Mouse (Mus musculus) testis, adult 2 months (tissue): Measurements from ENCODE around the gene Nxn.

Source experiments
- CTCF ChIP-seq: fragments of 200-500 bp; IDR thresholded peaks from 2 replicates; pipeline ENCODE4 v1.5.1; 2012; ENCODE audit warnings: low read depth, mild to moderate bottlenecking, inconsistent platforms, low read length, moderate library complexity; ENCODE audit not compliant: control insufficient read depth, insufficient read depth, insufficient replicate concordance
- POLR2A ChIP-seq: fragments of 200-500 bp; IDR thresholded peaks from 2 replicates; pipeline ENCODE4 v1.6.1; 2012; ENCODE audit warnings: low read depth, mild to moderate bottlenecking, inconsistent platforms, low read length, moderate library complexity; ENCODE audit not compliant: control insufficient read depth

GRCm38 (mm10) chr11:76392532-76392931 lies 6.4 kb downstream of the Nxn start:
- TF ChIP-seq CTCF (no peak), POLR2A (no peak)
